Mouse (Mus musculus): Measurements from ENCODE around the gene Slc35a3. TPM values are rescaled to one million over a fixed set of nuclear protein-coding genes. Genes with fewer than 3 reads are reported as not detected.

Gene Slc35a3
- total RNA-seq, 2 experiments from 2014 or later = 30.9 to 32.5 TPM

GRCm38 (mm10) chr3:116641811-116642371, 70.7 kb downstream of the Slc35a3 start:
- DNase-seq (ENCODE audit: low spot score in 2 of 2) = no peak

- no peak for DNase-seq (ENCODE audit: low spot score in 2 of 2)
Observed at GRCm38 (mm10) chr3:116640024-116640423, 72.6 kb downstream of the Slc35a3 start.

GRCm38 (mm10) chr3:116638572-116638971, 74.1 kb downstream of the Slc35a3 start:
- DNase-seq (ENCODE audit: low spot score in 2 of 2) = no peak

GRCm38 (mm10) chr3:116637693-116638476, 74.7 kb downstream of the Slc35a3 start:
- no peak for DNase-seq (ENCODE audit: low spot score in 2 of 2)

- DNase-seq (ENCODE audit: low spot score in 2 of 2) = no peak
Observed at GRCm38 (mm10) chr3:116635799-116636198, 76.8 kb downstream of the Slc35a3 start.

GRCm38 (mm10) chr3:116634853-116635252, 77.8 kb downstream of the Slc35a3 start:
- no peak for DNase-seq (ENCODE audit: low spot score in 2 of 2)

GRCm38 (mm10) chr3:116634091-116634490, 78.5 kb downstream of the Slc35a3 start:
- DNase-seq (ENCODE audit: low spot score in 2 of 2) = no peak

- no peak for DNase-seq (ENCODE audit: low spot score in 2 of 2)
Observed at GRCm38 (mm10) chr3:116632971-116633370, 79.7 kb downstream of the Slc35a3 start.

GRCm38 (mm10) chr3:116631459-116631858, 81.2 kb downstream of the Slc35a3 start:
- DNase-seq (ENCODE audit: low spot score in 2 of 2) = no peak

GRCm38 (mm10) chr3:116622641-116623040, 90.0 kb downstream of the Slc35a3 start:
- no peak for DNase-seq (ENCODE audit: low spot score in 2 of 2)

GRCm38 (mm10) chr3:116620636-116621370, 91.8 kb downstream of the Slc35a3 start:
- DNase-seq (ENCODE audit: low spot score in 2 of 2) = no peak

Other genes with a start within 250 kb of the Slc35a3 start
- gene Rtca, start 204.6 kb downstream of the Slc35a3 start, total RNA-seq (2021) = 10 to 100 TPM; 44.0 to 44.6 TPM
- gene Dbt, start 199.8 kb downstream of the Slc35a3 start, total RNA-seq (2021) = 10 to 100 TPM; 48.8 to 57.3 TPM
- 1 to 10 TPM; 2.7 to 3.6 TPM for gene Lrrc39, start 149.9 kb downstream of the Slc35a3 start, total RNA-seq (2021)
- gene Sass6, start 117.8 kb downstream of the Slc35a3 start, total RNA-seq (2021) = 10 to 100 TPM in 1 of 2 experiments, 1 to 10 TPM in 1; 9.4 to 10.0 TPM
- 10 to 100 TPM; 19.5 to 23.2 TPM for gene Trmt13, start 98.2 kb downstream of the Slc35a3 start, total RNA-seq (2021)
- 10 to 100 TPM; 54.5 to 58.8 TPM for gene Mfsd14a, start 50.2 kb downstream of the Slc35a3 start, total RNA-seq (2021)
- 1 to 10 TPM in 1 of 2 experiments, not detected in 1; 1.3 TPM for gene Gm43191, start 31.6 kb downstream of the Slc35a3 start, total RNA-seq (2021)
- 10 to 100 TPM; 38.6 to 42.9 TPM for gene Agl, start 95.3 kb upstream of the Slc35a3 start, total RNA-seq (2021)
- 10 to 100 TPM; 17.0 to 20.4 TPM for gene Frrs1, start 146.6 kb upstream of the Slc35a3 start, total RNA-seq (2021)

All from adrenal gland, postnatal 4 days (tissue).